Mouse (Mus musculus) Patski (cell line): ENCODE results near the gene Ifna12. TPM values are rescaled to one million over a fixed set of nuclear protein-coding genes. Genes with fewer than 3 reads are reported as not detected.
A peak's percentile ranks its signal among the peaks of the same experiment; 100 is the strongest.
"Not testable (repeated sequence)": the region's sequence is repeated elsewhere in the genome, so short reads cannot be mapped to it uniquely, and the experiment has no call there.

Experiments used
- ATAC-seq: fragments of 100-300 bp; one replicate; pipeline ENCODE4 v1.8.0; 2021
- CTCF ChIA-PET: fragments of 350-600 bp; sonication (Branson Sonifier 250); formaldehyde crosslinking; loops from one replicate; lab custom pipeline; 2022; ENCODE audit warnings: inconsistent platforms; lab: Charles Lee
- POLR2A ChIA-PET: fragments of 350-600 bp; sonication (Branson Sonifier 250); formaldehyde crosslinking; loops from one replicate; lab custom pipeline; 2022; ENCODE audit warnings: antibody characterized with exemption, inconsistent platforms; lab: Charles Lee
- DNase-seq: peaks from one replicate; pipeline ENCODE4 v3.0.0-alpha.2; 2011; ENCODE audit warnings: low read depth, low spot score
- H3K27me3 ChIP-seq: fragments of 371-371 bp; one replicate; pipeline ENCODE4 v1.5.1; 2021
- CTCF ChIP-seq: fragments of 100-300 bp; IDR thresholded peaks from one replicate; pipeline ENCODE4 v1.5.1; 2021
- in situ Hi-C: fragments of 300-500 bp; cut with MboI; formaldehyde crosslinking; loops from 3 replicates; pipeline ENCODE4 v1.11.1; 2018; ENCODE audit warnings: low pct_unique_long_range_greater_than_20kb, mixed read lengths
- polyA plus RNA-seq: library from polyadenylated mRNA; unstranded; gene quantifications from one replicate; pipeline ENCODE4 v1.2.3, GENCODE M21; 2021

Ifna12 gene
- polyA plus RNA-seq: not detected

- TF ChIP-seq CTCF: no peak
- POLR2A ChIA-PET: no interaction called here
- CTCF ChIA-PET: interaction anchor here (0.6 kb wide), 1 partner anchor 228 kb away, joined by 3 read pairs; no protein-coding TSS in a partner anchor
- no peak for DNase-seq
- in situ Hi-C loops: no loop called here
- peaks cover 7% of the 10 kb centered on the region for H3K27me3 ChIP-seq
- no peak for ATAC-seq
Observed at GRCm38 (mm10) chr4:88603276-88603675, at the start of gene Ifna12. Gene Ifna12 (minus strand): TSS chr4:88603376.

- in situ Hi-C loops: no loop called here
Observed at GRCm38 (mm10) chr4:88644359-88644758, 41.2 kb upstream of the Ifna12 start, which contains the start of gene Ifna13. Gene Ifna13 (minus strand): TSS chr4:88644459.

GRCm38 (mm10) chr4:88642526-88642925 lies 39.4 kb upstream of the Ifna12 start:
- no peak for DNase-seq
- TF ChIP-seq CTCF: no peak
- CTCF ChIA-PET: no interaction called here
- no peak for ATAC-seq
- POLR2A ChIA-PET: no interaction called here
- H3K27me3 ChIP-seq: no peaks in the 10 kb centered on the region
- in situ Hi-C loops: no loop called here

More at GRCm38 (mm10) chr4:88644359-88644758, 41.2 kb upstream of the Ifna12 start, which contains the start of gene Ifna13:
- POLR2A ChIA-PET: no interaction called here
- H3K27me3 ChIP-seq: no peaks in the 10 kb centered on the region
- no peak for TF ChIP-seq CTCF
- no peak for ATAC-seq
- no peak for DNase-seq
- CTCF ChIA-PET: no interaction called here

GRCm38 (mm10) chr4:88641077-88641831 lies 38.1 kb upstream of the Ifna12 start:
- H3K27me3 ChIP-seq: no peaks in the 10 kb centered on the region
- in situ Hi-C loops: no loop called here
- ATAC-seq (peak; percentile 94), DNase-seq (peak; percentile 100)
- peak; percentile 55 for TF ChIP-seq CTCF
- ChIA-PET CTCF (interaction anchor here (0.6 to 1.8 kb wide), 6 partner anchors 9 to 116 kb away, joined by 3 to 12 read pairs (median 3); no protein-coding TSS in a partner anchor), POLR2A (interaction anchor here (0.6 kb wide), 1 partner anchor 27 kb away, joined by 4 read pairs; no protein-coding TSS in a partner anchor)

- in situ Hi-C loops: no loop called here
- POLR2A ChIA-PET: interaction anchor here (0.6 kb wide), 1 partner anchor 26 kb away, joined by 4 read pairs; no protein-coding TSS in a partner anchor
- no peak for TF ChIP-seq CTCF
Observed at GRCm38 (mm10) chr4:88640704-88641076, 37.5 kb upstream of the Ifna12 start.

GRCm38 (mm10) chr4:88634311-88634710 lies 31.1 kb upstream of the Ifna12 start, which contains the start of gene C87499:
Gene C87499 (minus strand): TSS chr4:88634411.
- no peaks in the 10 kb centered on the region for H3K27me3 ChIP-seq
- no peak for TF ChIP-seq CTCF
- ATAC-seq (no peak), DNase-seq (no peak)
- CTCF ChIA-PET: no interaction called here
- POLR2A ChIA-PET: no interaction called here
- in situ Hi-C loops: loop anchor here (10.0 kb wide), 1 partner anchor 80 kb away; the partner anchor contains the start of gene Ifna15

More at GRCm38 (mm10) chr4:88640704-88641076, 37.5 kb upstream of the Ifna12 start:
- no peak for DNase-seq
- CTCF ChIA-PET: interaction anchor here (0.6 to 1.8 kb wide), 6 partner anchors 10 to 117 kb away, joined by 3 to 12 read pairs (median 3); no protein-coding TSS in a partner anchor
- no peaks in the 10 kb centered on the region for H3K27me3 ChIP-seq
- ATAC-seq: no peak

- peaks cover 17% of the 10 kb centered on the region for H3K27me3 ChIP-seq
- CTCF ChIA-PET: no interaction called here
- POLR2A ChIA-PET: no interaction called here
- DNase-seq (no peak), ATAC-seq (no peak)
- in situ Hi-C loops: no loop called here
- TF ChIP-seq CTCF: no peak
Observed at GRCm38 (mm10) chr4:88592285-88592684, 10.9 kb downstream of the Ifna12 start, which contains the start of gene Ifna9. Gene Ifna9 (minus strand): TSS chr4:88592385.

- TF ChIP-seq CTCF: no peak
- in situ Hi-C loops: loop anchor here (5.0 kb wide), 1 partner anchor 261 kb away; no protein-coding TSS in a partner anchor
- ATAC-seq: no peak
- no peaks in the 10 kb centered on the region for H3K27me3 ChIP-seq
- ChIA-PET CTCF (interaction anchor here (1.2 kb wide), 1 partner anchor 259 kb away, joined by 3 read pairs; no protein-coding TSS in a partner anchor), POLR2A (no interaction called here)
- no peak for DNase-seq
Observed at GRCm38 (mm10) chr4:88571698-88572097, 31.5 kb downstream of the Ifna12 start, which contains the start of gene Ifna14. Gene Ifna14 (minus strand): TSS chr4:88571798.

- ATAC-seq: no peak
- peaks cover 9% of the 10 kb centered on the region for H3K27me3 ChIP-seq
- no peak for DNase-seq
- in situ Hi-C loops: no loop called here
- no peak for TF ChIP-seq CTCF
- ChIA-PET POLR2A (no interaction called here), CTCF (no interaction called here)
Observed at GRCm38 (mm10) chr4:88561791-88562190, 41.4 kb downstream of the Ifna12 start.

- in situ Hi-C loops: loop anchor here (10.0 kb wide), 1 partner anchor 77 kb away; the partner anchor contains the start of gene C87499
- DNase-seq, POLR2A ChIA-PET, ATAC-seq, CTCF ChIA-PET: not testable (repeated sequence)
- peaks cover 14% of the 10 kb centered on the region for H3K27me3 ChIP-seq
Observed at GRCm38 (mm10) chr4:88558145-88558544, 45.0 kb downstream of the Ifna12 start, which contains the start of gene Ifna15. Gene Ifna15 (minus strand): TSS chr4:88558245.

Other genes starting within 250 kb of the Ifna12 start
- 22.9 TPM for gene Hacd4, start 164.4 kb downstream of the Ifna12 start, polyA plus RNA-seq
- gene Ifnb1, start 80.6 kb downstream of the Ifna12 start, polyA plus RNA-seq: not detected
- gene Ifna15, start 45.1 kb downstream of the Ifna12 start, polyA plus RNA-seq: not detected
- gene Ifna14, start 31.6 kb downstream of the Ifna12 start, polyA plus RNA-seq: not detected
- gene Ifna9, start 11.0 kb downstream of the Ifna12 start, polyA plus RNA-seq: not detected
- gene C87499, start 31.0 kb upstream of the Ifna12 start, polyA plus RNA-seq: not detected
- not detected for gene Ifna13, start 41.1 kb upstream of the Ifna12 start, polyA plus RNA-seq
- gene Ifna16, start 73.5 kb upstream of the Ifna12 start, polyA plus RNA-seq: not detected
- gene Ifna2, start 80.5 kb upstream of the Ifna12 start, polyA plus RNA-seq: not detected
- gene Ifnab, start 88.0 kb upstream of the Ifna12 start, polyA plus RNA-seq: not detected
- 1.3 TPM for gene Gm26566, start 118.4 kb upstream of the Ifna12 start, polyA plus RNA-seq
- gene Klhl9, start 119.1 kb upstream of the Ifna12 start, polyA plus RNA-seq: 18.2 TPM
- not detected for gene Gm13271, start 151.5 kb upstream of the Ifna12 start, polyA plus RNA-seq
- gene Gm13283, start 156.7 kb upstream of the Ifna12 start, polyA plus RNA-seq: not detected
- 2.7 TPM for gene Gm13290, start 170.5 kb upstream of the Ifna12 start, polyA plus RNA-seq
- gene Gm13289, start 173.5 kb upstream of the Ifna12 start, polyA plus RNA-seq: not detected
- gene Gm13272, start 176.5 kb upstream of the Ifna12 start, polyA plus RNA-seq: not detected
- not detected for gene Ifnz, start 178.8 kb upstream of the Ifna12 start, polyA plus RNA-seq
- gene Gm13276, start 182.3 kb upstream of the Ifna12 start, polyA plus RNA-seq: 2.4 TPM
- gene Gm13277, start 185.3 kb upstream of the Ifna12 start, polyA plus RNA-seq: not detected
- gene Gm13278, start 188.2 kb upstream of the Ifna12 start, polyA plus RNA-seq: not detected
- gene Gm13275, start 191.1 kb upstream of the Ifna12 start, polyA plus RNA-seq: not detected
- not detected for gene Gm13279, start 194.0 kb upstream of the Ifna12 start, polyA plus RNA-seq
- 1.1 TPM for gene Gm13285, start 196.3 kb upstream of the Ifna12 start, polyA plus RNA-seq
- 2.1 TPM for gene Gm13287, start 199.9 kb upstream of the Ifna12 start, polyA plus RNA-seq
- 0.22 TPM for gene Gm13288, start 202.2 kb upstream of the Ifna12 start, polyA plus RNA-seq
- gene Ifna7, start 212.9 kb upstream of the Ifna12 start, polyA plus RNA-seq: not detected
- gene Ifna11, start 216.6 kb upstream of the Ifna12 start, polyA plus RNA-seq: not detected
- gene Ifna6, start 224.0 kb upstream of the Ifna12 start, polyA plus RNA-seq: not detected
- gene Ifna5, start 232.1 kb upstream of the Ifna12 start, polyA plus RNA-seq: not detected
- not detected for gene Ifna4, start 238.5 kb upstream of the Ifna12 start, polyA plus RNA-seq
- gene Ifna1, start 246.7 kb upstream of the Ifna12 start, polyA plus RNA-seq: not detected